ENCODE assay signal across 23 mouse cellular contexts in the genomic region with DNA sequence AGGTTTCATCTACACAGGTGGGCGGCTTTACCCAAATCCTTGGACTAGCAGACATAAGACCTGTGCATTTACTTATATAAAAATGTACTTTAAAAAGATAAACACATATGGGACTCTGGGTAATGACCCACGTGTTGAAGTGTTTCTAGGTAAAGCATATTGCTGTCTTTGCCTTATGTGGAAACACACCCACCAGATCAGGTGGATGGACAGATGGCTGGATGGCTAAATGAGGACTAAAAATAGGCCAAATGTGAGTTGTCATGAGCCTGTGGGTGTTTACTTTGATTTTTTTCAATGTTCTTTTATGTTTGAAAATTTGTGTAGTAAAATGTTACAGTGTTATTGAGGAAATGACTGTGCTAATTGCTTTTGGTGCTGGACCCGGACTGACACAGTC.
DNase-seq lines count a peak whose midpoint lies in the region; ATAC-seq and TF ChIP-seq lines count a peak whose summit lies in the region.
"Had no signal": no experiment of that assay in that cellular context is flagged by ENCODE, and none has a peak within 500 bp of the region (broad histone marks: within the 10 kb centered on the region; RNA-seq: fewer than 3 reads in every experiment).

No protein-coding gene starts in this region.

- H3K4me1 ChIP-seq in hindbrain, embryonic 11.5 days (replicated peaks; ENCODE audit: control insufficient read depth, insufficient read depth, low read length), result no peaks in the 10 kb centered on the region
- H3K4me1 ChIP-seq: forebrain, embryonic 12.5 days; limb, embryonic 15.5 days had no signal

- peak; percentile 57 for DNase-seq in right cerebral cortex, adult 18-20 months
- no peak for DNase-seq in right cerebral cortex, postnatal 14 days
- peak; percentile 25 for DNase-seq in large intestine, adult 2 months (ENCODE audit: low read depth, low spot score)
- peak; percentile 37 to 59 for DNase-seq in left cerebral cortex, adult 2 months (ENCODE audit: extremely low spot score in 1 of 2, low spot score in 2 of 2)
- peak; percentile 68 to 73 for DNase-seq in right cerebral cortex, postnatal 36 days (ENCODE audit: low spot score in 2 of 2)
- no peak for DNase-seq in lung, postnatal 36 days
- DNase-seq in cerebellum, adult 11-12 months, result no peak
- no peak for DNase-seq in hindbrain, embryonic 11.5 days (ENCODE audit: low spot score)
- DNase-seq: adrenal gland, postnatal 25 days; B cell, adult 2 months; cerebellum, adult 2 months; gastrocnemius, adult 2 months; heart, adult 11 months; heart, postnatal 4 days; liver, postnatal 0 days; lung, postnatal 14 days; thymus, adult 18-20 months; thymus, postnatal 4 days had no signal

- no peak overlapping the region for H3K9ac ChIP-seq in hindbrain, embryonic 11.5 days (ENCODE audit: low read depth, low read length)
- H3K9ac ChIP-seq: forebrain, embryonic 12.5 days; kidney, embryonic 15.5 days; limb, embryonic 15.5 days; liver, postnatal 0 days had no signal

- no peak for ATAC-seq in hindbrain, embryonic 11.5 days (ENCODE audit: low FRiP score)
- ATAC-seq: hindbrain, embryonic 16.5 days; intestine, postnatal 0 days; liver, postnatal 0 days had no signal

- TF ChIP-seq CTCF in left cerebral cortex, adult 2 months (IDR thresholded peaks at IDR 0.05), result no peak

- H3K4me3 ChIP-seq in left cerebral cortex, adult 2 months, result no peak overlapping the region
- no peak overlapping the region for H3K4me3 ChIP-seq in hindbrain, embryonic 11.5 days (ENCODE audit: low read depth, low read length)
- H3K4me3 ChIP-seq: forebrain, embryonic 12.5 days; gastrocnemius, adult 2 months; kidney, embryonic 15.5 days; limb, embryonic 15.5 days had no signal

- no peaks in the 10 kb centered on the region for H3K9me3 ChIP-seq in hindbrain, embryonic 11.5 days (ENCODE audit: control insufficient read depth, low read length)
- H3K9me3 ChIP-seq: forebrain, embryonic 12.5 days; kidney, embryonic 15.5 days; limb, embryonic 15.5 days had no signal

- WGBS in large intestine, adult 2 months, result 40% methylated on average over 3 of the region's 3 CpGs
- WGBS in hindbrain, embryonic 11.5 days, result 77% methylated on average over 3 of the region's 3 CpGs

- H3K27ac ChIP-seq in left cerebral cortex, adult 2 months, result no peak overlapping the region
- no peak overlapping the region for H3K27ac ChIP-seq in hindbrain, embryonic 11.5 days (ENCODE audit: low read depth, low read length)
- H3K27ac ChIP-seq: forebrain, embryonic 12.5 days; gastrocnemius, adult 2 months; kidney, embryonic 15.5 days; limb, embryonic 15.5 days had no signal

- intact Hi-C loops in left cerebral cortex, adult 2 months (cut with DNase I), result loop anchor here (1.0 kb wide), 2 partner anchors 57 to 228 kb away; no protein-coding TSS in a partner anchor

- H3K27me3 ChIP-seq in hindbrain, embryonic 11.5 days (ENCODE audit: control insufficient read depth, insufficient read depth, low read length), result no peaks in the 10 kb centered on the region
- H3K27me3 ChIP-seq: limb, embryonic 15.5 days had no signal

- H3K36me3 ChIP-seq in hindbrain, embryonic 11.5 days (ENCODE audit: control insufficient read depth, insufficient read depth, low read length), result no peaks in the 10 kb centered on the region
- H3K36me3 ChIP-seq: forebrain, embryonic 12.5 days; kidney, embryonic 15.5 days; limb, embryonic 15.5 days had no signal

- no peak overlapping the region for H3K4me2 ChIP-seq in hindbrain, embryonic 11.5 days (replicated peaks; ENCODE audit: low read depth, low read length)
- H3K4me2 ChIP-seq: forebrain, embryonic 12.5 days; kidney, embryonic 15.5 days; limb, embryonic 15.5 days had no signal

Comparison
In these comparisons a context has a peak if more than half of its experiments do, and no peak if none do; other contexts are left out.
1. DNase-seq: peak in right cerebral cortex, adult 18-20 months (single experiment), large intestine, adult 2 months (single experiment), left cerebral cortex, adult 2 months (2 of 2) and right cerebral cortex, postnatal 36 days (2 of 2); none in right cerebral cortex, postnatal 14 days (single experiment), lung, postnatal 36 days (single experiment), cerebellum, adult 11-12 months (single experiment) and hindbrain, embryonic 11.5 days (single experiment).